Mouse (Mus musculus): ENCODE results near the gene Yes1.

The Yes1 gene

GRCm38 (mm10) chr5:32610801-32611340 lies at the start of gene Yes1:
Yes1 (plus strand) TSS chr5:32611171.
- ChIA-PET POLR2A (interaction anchor here (0.5 to 4.1 kb wide), 56 partner anchors 8 to 1089 kb away, joined by 3 to 35 read pairs (median 4); partner anchors contain the start of genes Ppp1cb (in 2 of the 4), Babam2 (in 1 of the 4), Pisd (in 1 of the 4) and Prr14l (in 1 of the 4)), CTCF (interaction anchor here in 3 of 4 experiments (0.6 to 1.2 kb wide), 3 partner anchors 18 to 370 kb away, joined by 3 to 7 read pairs (median 3); no protein-coding TSS in a partner anchor)

- CTCF ChIA-PET = interaction anchor here in 1 of 4 experiments (0.9 kb wide), 1 partner anchor 30 kb away, joined by 3 read pairs; no protein-coding TSS in a partner anchor
Measured at GRCm38 (mm10) chr5:32564697-32565096, 46.3 kb upstream of the Yes1 start.

GRCm38 (mm10) chr5:32571802-32572201 lies 39.2 kb upstream of the Yes1 start:
- POLR2A ChIA-PET = interaction anchor here in 1 of 4 experiments (0.6 kb wide), 1 partner anchor 646 kb away, joined by 3 read pairs; no protein-coding TSS in a partner anchor

More at GRCm38 (mm10) chr5:32564697-32565096, 46.3 kb upstream of the Yes1 start:
- POLR2A ChIA-PET = no interaction called here

GRCm38 (mm10) chr5:32588136-32588535 lies 22.8 kb upstream of the Yes1 start:
- POLR2A ChIA-PET = interaction anchor here in 2 of 4 experiments (0.6 to 2.4 kb wide), 5 partner anchors 22 to 159 kb away, joined by 3 to 6 read pairs (median 4); partner anchors contain the start of gene Yes1 (in 2 of the 2)
- CTCF ChIA-PET = interaction anchor here (0.6 to 1.8 kb wide), 7 partner anchors 69 to 918 kb away, joined by 3 to 13 read pairs (median 5); no protein-coding TSS in a partner anchor

More at GRCm38 (mm10) chr5:32571802-32572201, 39.2 kb upstream of the Yes1 start:
- CTCF ChIA-PET = interaction anchor here in 3 of 4 experiments (0.6 kb wide), 5 partner anchors 83 to 975 kb away, joined by 3 to 8 read pairs (median 4); partner anchors contain the start of gene Mrpl33 (in 1 of the 3)

GRCm38 (mm10) chr5:32593793-32594192 lies 17.2 kb upstream of the Yes1 start:
- CTCF ChIA-PET = interaction anchor here in 2 of 4 experiments (1.0 to 1.6 kb wide), 3 partner anchors 17 to 440 kb away, joined by 3 to 7 read pairs (median 4); partner anchors contain the start of gene Yes1 (in 1 of the 2)
- POLR2A ChIA-PET = interaction anchor here in 1 of 4 experiments (0.6 to 3.0 kb wide), 4 partner anchors 16 to 360 kb away, joined by 3 to 14 read pairs (median 4); partner anchors contain the start of gene Yes1

- CTCF ChIA-PET = interaction anchor here in 2 of 4 experiments (0.7 kb wide), 2 partner anchors 14 to 29 kb away, joined by 3 read pairs; no protein-coding TSS in a partner anchor
- POLR2A ChIA-PET = interaction anchor here in 1 of 4 experiments (0.6 to 1.7 kb wide), 4 partner anchors 15 to 66 kb away, joined by 3 to 6 read pairs (median 4); no protein-coding TSS in a partner anchor
Measured at GRCm38 (mm10) chr5:32594358-32594757, 16.6 kb upstream of the Yes1 start.

- CTCF ChIA-PET = no interaction called here
- POLR2A ChIA-PET = interaction anchor here in 1 of 4 experiments (0.5 to 1.3 kb wide), 5 partner anchors 9 to 798 kb away, joined by 3 to 6 read pairs (median 4); no protein-coding TSS in a partner anchor
Measured at GRCm38 (mm10) chr5:32605911-32606310, 5.1 kb upstream of the Yes1 start.

- ChIA-PET CTCF (interaction anchor here in 2 of 4 experiments (0.7 to 0.9 kb wide), 2 partner anchors 13 to 224 kb away, joined by 3 to 4 read pairs; no protein-coding TSS in a partner anchor), POLR2A (interaction anchor here in 2 of 4 experiments (0.7 to 4.1 kb wide), 7 partner anchors 9 to 153 kb away, joined by 3 to 19 read pairs (median 3); no protein-coding TSS in a partner anchor)
Measured at GRCm38 (mm10) chr5:32607776-32608355, 3.1 kb upstream of the Yes1 start.

GRCm38 (mm10) chr5:32608516-32608915 lies 2.5 kb upstream of the Yes1 start:
- POLR2A ChIA-PET = interaction anchor here in 2 of 4 experiments (0.7 to 4.1 kb wide), 7 partner anchors 8 to 425 kb away, joined by 3 to 19 read pairs (median 3); no protein-coding TSS in a partner anchor
- CTCF ChIA-PET = interaction anchor here in 1 of 4 experiments (0.9 kb wide), 1 partner anchor 14 kb away, joined by 3 read pairs; no protein-coding TSS in a partner anchor

GRCm38 (mm10) chr5:32610064-32610800 lies 739 bp upstream of the Yes1 start:
- CTCF ChIA-PET = interaction anchor here in 3 of 4 experiments (0.6 to 1.2 kb wide), 3 partner anchors 17 to 369 kb away, joined by 3 to 7 read pairs (median 3); no protein-coding TSS in a partner anchor
- POLR2A ChIA-PET = interaction anchor here (0.5 to 4.1 kb wide), 58 partner anchors 8 to 1089 kb away, joined by 3 to 35 read pairs (median 4); partner anchors contain the start of genes Ppp1cb (in 2 of the 4), Pisd (in 1 of the 4), Prr14l (in 1 of the 4) and Ywhah (in 1 of the 4)

GRCm38 (mm10) chr5:32611341-32611961 lies 480 bp downstream of the Yes1 start:
- ChIA-PET POLR2A (interaction anchor here (0.6 to 3.6 kb wide), 45 partner anchors 8 to 1041 kb away, joined by 3 to 35 read pairs (median 4); partner anchors contain the start of genes Ppp1cb (in 2 of the 4), Babam2 (in 1 of the 4), Pisd (in 1 of the 4) and Prr14l (in 1 of the 4)), CTCF (interaction anchor here in 1 of 4 experiments (0.7 kb wide), 1 partner anchor 46 kb away, joined by 3 read pairs; no protein-coding TSS in a partner anchor)

- ChIA-PET CTCF (no interaction called here), POLR2A (interaction anchor here in 3 of 4 experiments (0.6 to 2.9 kb wide), 13 partner anchors 8 to 407 kb away, joined by 3 to 14 read pairs (median 4); no protein-coding TSS in a partner anchor)
Measured at GRCm38 (mm10) chr5:32614291-32614690, 3.3 kb downstream of the Yes1 start.

- ChIA-PET CTCF (interaction anchor here in 1 of 4 experiments (0.6 kb wide), 1 partner anchor 476 kb away, joined by 3 read pairs; no protein-coding TSS in a partner anchor), POLR2A (interaction anchor here in 3 of 4 experiments (0.6 to 2.9 kb wide), 12 partner anchors 8 to 407 kb away, joined by 3 to 14 read pairs (median 4); no protein-coding TSS in a partner anchor)
Measured at GRCm38 (mm10) chr5:32614691-32615090, 3.7 kb downstream of the Yes1 start.

- ChIA-PET POLR2A (interaction anchor here in 3 of 4 experiments (0.6 to 3.5 kb wide), 43 partner anchors 9 to 1006 kb away, joined by 3 to 39 read pairs (median 4); partner anchors contain the start of genes Ppp1cb (in 2 of the 3), Depdc5 (in 1 of the 3), Pisd (in 1 of the 3) and Prr14l (in 1 of the 3)), CTCF (interaction anchor here in 1 of 4 experiments (1.2 kb wide), 1 partner anchor 41 kb away, joined by 3 read pairs; no protein-coding TSS in a partner anchor)
Measured at GRCm38 (mm10) chr5:32616489-32616888, 5.5 kb downstream of the Yes1 start.

GRCm38 (mm10) chr5:32617851-32618250 lies 6.9 kb downstream of the Yes1 start:
- POLR2A ChIA-PET = interaction anchor here in 3 of 4 experiments (0.7 to 4.0 kb wide), 27 partner anchors 8 to 404 kb away, joined by 3 to 39 read pairs (median 5); partner anchors contain the start of genes Ppp1cb (in 2 of the 3) and Yes1 (in 2 of the 3)
- CTCF ChIA-PET = interaction anchor here in 1 of 4 experiments (0.5 kb wide), 1 partner anchor 847 kb away, joined by 3 read pairs; no protein-coding TSS in a partner anchor

GRCm38 (mm10) chr5:32623649-32624048 lies 12.7 kb downstream of the Yes1 start:
- ChIA-PET POLR2A (interaction anchor here in 2 of 4 experiments (1.0 to 4.7 kb wide), 8 partner anchors 9 to 30 kb away, joined by 4 to 35 read pairs (median 10); partner anchors contain the start of gene Yes1 (in 2 of the 2)), CTCF (no interaction called here)
